Mouse (Mus musculus) liver, adult 10 weeks (tissue): ENCODE measurements around the gene Tgoln1. TPM values are rescaled to one million over a fixed set of nuclear protein-coding genes. Genes with fewer than 3 reads are reported as not detected.

ENCODE experiments used
- polyA plus RNA-seq: library from polyadenylated mRNA; stranded (reverse); fragments of 350-450 nt; fragmentation: Illumina TruSeq; extraction: RNeasy Lipid Tissue Mini Kit (QIAGEN cat#74804); gene quantifications from one replicate; pipeline ENCODE4 v1.2.3, GENCODE M21; 2014; ENCODE audit warnings: low read depth, low replicate concordance

The Tgoln1 gene
- 168 TPM for polyA plus RNA-seq

GRCm38 (mm10) chr6:72616643-72617288, at the start of gene Tgoln1:
Tgoln1 (minus strand) TSS chr6:72617000.

DNA sequence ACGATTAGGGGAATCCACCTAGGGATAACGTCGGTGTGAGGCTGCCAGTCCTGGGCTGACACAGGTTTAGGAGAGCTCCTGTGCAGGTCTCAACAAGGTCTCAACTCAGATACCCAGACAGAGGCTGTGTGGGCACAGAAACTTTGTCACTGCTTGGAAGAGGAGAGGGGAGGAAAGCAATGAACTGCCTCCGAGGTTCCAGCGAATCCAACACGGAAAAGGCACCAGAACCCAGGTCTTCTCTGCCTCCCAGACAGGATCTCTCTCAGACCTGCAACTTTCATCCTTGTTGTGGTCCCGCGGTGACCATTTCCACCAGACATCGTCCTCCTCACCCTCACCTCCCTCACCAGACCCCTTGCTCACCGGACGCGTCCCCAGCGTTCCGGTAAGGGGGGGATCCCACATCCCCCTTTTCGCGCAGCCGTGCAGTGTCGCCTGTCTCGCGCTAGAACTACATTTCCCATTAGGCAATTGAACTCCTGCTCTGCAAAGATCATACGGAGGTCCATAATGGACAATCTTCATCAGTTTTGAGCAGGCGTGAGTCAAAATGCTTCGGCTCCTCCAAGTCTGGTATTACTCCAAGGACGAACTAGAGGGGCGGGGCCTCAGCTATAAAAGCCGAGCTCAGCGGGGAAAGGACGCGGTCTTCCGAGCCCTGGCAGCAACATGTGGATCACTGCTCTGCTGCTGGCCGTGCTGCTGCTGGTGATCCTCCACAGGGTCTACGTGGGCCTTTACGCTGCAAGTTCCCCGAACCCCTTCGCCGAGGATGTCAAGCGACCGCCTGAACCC, 18.6 kb downstream of the Tgoln1 start, which contains the start of the genes Elmod3 and Retsat:
Gene Elmod3 (minus strand): TSS at position 458 of the 798 bp plus-strand sequence.
Gene Retsat (plus strand): TSS at position 520 of the 798 bp plus-strand sequence.

Other genes starting within 250 kb of the Tgoln1 start
- gene Vamp5, start 236.5 kb downstream of the Tgoln1 start, polyA plus RNA-seq, result 1.2 TPM
- gene Vamp8, start 226.3 kb downstream of the Tgoln1 start, polyA plus RNA-seq, result 75.6 TPM
- 42.9 TPM for gene Ggcx, start 202.7 kb downstream of the Tgoln1 start, polyA plus RNA-seq
- 116 TPM for gene Mat2a, start 177.4 kb downstream of the Tgoln1 start, polyA plus RNA-seq
- not detected for gene Sh2d6, start 95.3 kb downstream of the Tgoln1 start, polyA plus RNA-seq
- not detected for gene Capg, start 72.6 kb downstream of the Tgoln1 start, polyA plus RNA-seq
- gene Elmod3, start 18.6 kb downstream of the Tgoln1 start, polyA plus RNA-seq, result 6.3 TPM
- 84.5 TPM for gene Retsat, start 18.5 kb downstream of the Tgoln1 start, polyA plus RNA-seq
- gene Tcf7l1, start 172.3 kb upstream of the Tgoln1 start, polyA plus RNA-seq, result 0.58 TPM